Mouse (Mus musculus): ENCODE data around the gene Mfap3l. TPM values are rescaled to one million over a fixed set of nuclear protein-coding genes. Genes with fewer than 3 reads are reported as not detected.

Mfap3l gene
- polyA plus RNA-seq, 1 experiment from 2014 or later: 0.83 TPM

GRCm38 (mm10) chr8:60659721-60660120 is 27.1 kb downstream of the Mfap3l start:
- Histone ChIP-seq H3K4me1 (no peaks in the 10 kb centered on the region), H3K9me3 (replicated peaks) (no peaks in the 10 kb centered on the region), H3K36me3 (no peaks in the 10 kb centered on the region), H3K4me3 (no peak overlapping the region), H3K27me3 (ENCODE audit: low read depth, poor library complexity, severe bottlenecking) (no peaks in the 10 kb centered on the region), H3K27ac (no peak overlapping the region)
- 92% methylated on average over 8 of the region's 8 CpGs for WGBS
- no peak for DNase-seq (ENCODE audit: low spot score)

GRCm38 (mm10) chr8:60661191-60661590 is 28.6 kb downstream of the Mfap3l start:
- 93% methylated on average over 2 of the region's 2 CpGs for WGBS
- DNase-seq (ENCODE audit: low spot score): no peak
- no peaks in the 10 kb centered on the region for H3K27me3 ChIP-seq (ENCODE audit: low read depth, poor library complexity, severe bottlenecking)
- H3K36me3 ChIP-seq: no peaks in the 10 kb centered on the region
- H3K27ac ChIP-seq: no peak overlapping the region
- H3K4me1 ChIP-seq: no peaks in the 10 kb centered on the region
- H3K9me3 ChIP-seq (replicated peaks): no peaks in the 10 kb centered on the region
- no peak overlapping the region for H3K4me3 ChIP-seq

- no peak for DNase-seq (ENCODE audit: low spot score)
- Histone ChIP-seq H3K9me3 (replicated peaks) (no peaks in the 10 kb centered on the region), H3K4me3 (no peak overlapping the region), H3K36me3 (no peaks in the 10 kb centered on the region), H3K4me1 (no peaks in the 10 kb centered on the region), H3K27ac (no peak overlapping the region), H3K27me3 (ENCODE audit: low read depth, poor library complexity, severe bottlenecking) (no peaks in the 10 kb centered on the region)
- 57% methylated on average over 5 of the region's 5 CpGs for WGBS
Measured at GRCm38 (mm10) chr8:60663552-60663951, 30.9 kb downstream of the Mfap3l start.

GRCm38 (mm10) chr8:60665821-60666220 is 33.2 kb downstream of the Mfap3l start:
- Histone ChIP-seq H3K4me3 (no peak overlapping the region), H3K4me1 (no peaks in the 10 kb centered on the region), H3K9me3 (replicated peaks) (no peaks in the 10 kb centered on the region), H3K27ac (no peak overlapping the region), H3K27me3 (ENCODE audit: low read depth, poor library complexity, severe bottlenecking) (no peaks in the 10 kb centered on the region), H3K36me3 (no peaks in the 10 kb centered on the region)
- 88% methylated on average over 4 of the region's 4 CpGs for WGBS
- no peak for DNase-seq (ENCODE audit: low spot score)

- Histone ChIP-seq H3K4me1 (no peaks in the 10 kb centered on the region), H3K36me3 (no peaks in the 10 kb centered on the region), H3K27me3 (ENCODE audit: low read depth, poor library complexity, severe bottlenecking) (no peaks in the 10 kb centered on the region), H3K4me3 (no peak overlapping the region), H3K9me3 (replicated peaks) (no peaks in the 10 kb centered on the region), H3K27ac (no peak overlapping the region)
- DNase-seq (ENCODE audit: low spot score): no peak
- WGBS: 83% methylated on average over 3 of the region's 3 CpGs
Measured at GRCm38 (mm10) chr8:60666852-60667251, 34.2 kb downstream of the Mfap3l start.

GRCm38 (mm10) chr8:60678590-60678989 is 46.0 kb downstream of the Mfap3l start:
- H3K9me3 ChIP-seq (replicated peaks): no peaks in the 10 kb centered on the region
- H3K27ac ChIP-seq: no peak overlapping the region
- 87% methylated on average over 6 of the region's 6 CpGs for WGBS
- H3K36me3 ChIP-seq: no peaks in the 10 kb centered on the region
- no peaks in the 10 kb centered on the region for H3K27me3 ChIP-seq (ENCODE audit: low read depth, poor library complexity, severe bottlenecking)
- DNase-seq (ENCODE audit: low spot score): no peak
- no peaks in the 10 kb centered on the region for H3K4me1 ChIP-seq
- H3K4me3 ChIP-seq: no peak overlapping the region

- Histone ChIP-seq H3K4me3 (no peak overlapping the region), H3K27me3 (ENCODE audit: low read depth, poor library complexity, severe bottlenecking) (no peaks in the 10 kb centered on the region), H3K27ac (no peak overlapping the region), H3K9me3 (replicated peaks) (no peaks in the 10 kb centered on the region), H3K4me1 (no peaks in the 10 kb centered on the region), H3K36me3 (no peaks in the 10 kb centered on the region)
- no peak for DNase-seq (ENCODE audit: low spot score)
- WGBS: 95% methylated on average over 4 of the region's 4 CpGs
Measured at GRCm38 (mm10) chr8:60681811-60682210, 49.2 kb downstream of the Mfap3l start.

GRCm38 (mm10) chr8:60682340-60682739 is 49.7 kb downstream of the Mfap3l start:
- Histone ChIP-seq H3K9me3 (replicated peaks) (no peaks in the 10 kb centered on the region), H3K36me3 (no peaks in the 10 kb centered on the region), H3K4me3 (no peak overlapping the region), H3K27ac (no peak overlapping the region), H3K27me3 (ENCODE audit: low read depth, poor library complexity, severe bottlenecking) (no peaks in the 10 kb centered on the region), H3K4me1 (no peaks in the 10 kb centered on the region)
- 95% methylated on average over 2 of the region's 2 CpGs for WGBS
- no peak for DNase-seq (ENCODE audit: low spot score)

- no peaks in the 10 kb centered on the region for H3K27me3 ChIP-seq (ENCODE audit: low read depth, poor library complexity, severe bottlenecking)
- H3K4me1 ChIP-seq: no peaks in the 10 kb centered on the region
- H3K4me3 ChIP-seq: no peak overlapping the region
- H3K27ac ChIP-seq: no peak overlapping the region
- no peaks in the 10 kb centered on the region for H3K36me3 ChIP-seq
- H3K9me3 ChIP-seq (replicated peaks): no peaks in the 10 kb centered on the region
- DNase-seq (ENCODE audit: low spot score): no peak
- WGBS: 87% methylated on average over 8 of the region's 8 CpGs
Measured at GRCm38 (mm10) chr8:60711516-60712086, 79.0 kb downstream of the Mfap3l start.

- WGBS: 90% methylated on average over 3 of the region's 3 CpGs
- no peak overlapping the region for H3K27ac ChIP-seq
- DNase-seq (ENCODE audit: low spot score): no peak
- no peak overlapping the region for H3K4me3 ChIP-seq
- no peaks in the 10 kb centered on the region for H3K36me3 ChIP-seq
- no peaks in the 10 kb centered on the region for H3K9me3 ChIP-seq (replicated peaks)
- no peaks in the 10 kb centered on the region for H3K4me1 ChIP-seq
- H3K27me3 ChIP-seq (ENCODE audit: low read depth, poor library complexity, severe bottlenecking): no peaks in the 10 kb centered on the region
Measured at GRCm38 (mm10) chr8:60714724-60715123, 82.1 kb downstream of the Mfap3l start.

- Histone ChIP-seq H3K4me3 (no peak overlapping the region), H3K27ac (no peak overlapping the region), H3K36me3 (no peaks in the 10 kb centered on the region), H3K4me1 (no peaks in the 10 kb centered on the region), H3K9me3 (replicated peaks) (no peaks in the 10 kb centered on the region), H3K27me3 (ENCODE audit: low read depth, poor library complexity, severe bottlenecking) (no peaks in the 10 kb centered on the region)
- 81% methylated on average over 3 of the region's 3 CpGs for WGBS
- DNase-seq (ENCODE audit: low spot score): no peak
Measured at GRCm38 (mm10) chr8:60718692-60719091, 86.1 kb downstream of the Mfap3l start.

Other genes with a start within 250 kb of the Mfap3l start
- gene Gm10283, start 129.6 kb upstream of the Mfap3l start, polyA plus RNA-seq (2016; fragmentation: Nextera tagmentation; extraction: Ambion mirVana): not detected in 2 replicates
- 1.1 TPM in 2 replicates for gene Aadat, start 126.9 kb upstream of the Mfap3l start, polyA plus RNA-seq (2016; fragmentation: Nextera tagmentation; extraction: Ambion mirVana)